Mouse (Mus musculus): ENCODE results near the gene Icmt.

Gene Icmt

DNA sequence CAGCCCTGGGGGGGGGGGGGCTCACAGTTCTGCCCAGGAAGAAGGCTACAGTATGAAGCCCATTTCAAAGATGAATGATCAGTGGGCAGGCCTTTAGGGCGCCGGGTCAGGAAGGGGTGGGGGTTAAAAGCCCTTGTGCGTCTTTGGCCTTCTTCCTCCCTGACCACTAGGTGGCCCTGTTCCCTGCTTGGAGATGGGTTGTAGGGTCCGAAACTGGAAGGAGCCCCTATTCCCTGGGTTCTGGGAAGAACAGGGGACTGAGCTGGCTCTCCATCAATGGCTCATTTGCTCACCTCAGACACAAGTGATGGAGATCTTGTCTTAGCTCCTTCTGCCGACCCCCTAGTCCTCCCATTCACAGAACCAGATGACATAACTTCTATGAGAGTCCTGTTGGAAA is 46.3 kb downstream of the Icmt start:
- DNase-seq: peak; percentile 38 to 40

DNA sequence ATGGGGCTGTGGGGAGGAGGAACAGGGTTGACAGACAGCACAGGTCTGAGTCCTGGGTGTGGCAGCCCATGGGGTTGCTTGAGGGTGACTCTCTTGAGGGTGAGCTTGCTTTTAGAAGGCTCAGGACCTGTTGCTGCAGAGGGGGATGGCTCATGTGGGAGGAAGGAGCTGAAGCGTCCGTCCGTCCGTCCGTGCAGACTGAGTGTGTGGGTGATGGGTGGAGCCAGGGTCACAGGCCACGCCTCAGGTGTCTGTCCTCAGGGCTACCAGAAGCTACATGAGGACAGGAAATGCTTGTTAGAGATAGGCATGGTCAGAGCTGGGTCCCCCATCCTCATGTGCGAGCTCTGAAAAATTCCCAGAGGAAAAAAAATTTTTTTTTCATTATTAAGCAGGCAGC is 47.6 kb downstream of the Icmt start:
- DNase-seq: no peak

DNA sequence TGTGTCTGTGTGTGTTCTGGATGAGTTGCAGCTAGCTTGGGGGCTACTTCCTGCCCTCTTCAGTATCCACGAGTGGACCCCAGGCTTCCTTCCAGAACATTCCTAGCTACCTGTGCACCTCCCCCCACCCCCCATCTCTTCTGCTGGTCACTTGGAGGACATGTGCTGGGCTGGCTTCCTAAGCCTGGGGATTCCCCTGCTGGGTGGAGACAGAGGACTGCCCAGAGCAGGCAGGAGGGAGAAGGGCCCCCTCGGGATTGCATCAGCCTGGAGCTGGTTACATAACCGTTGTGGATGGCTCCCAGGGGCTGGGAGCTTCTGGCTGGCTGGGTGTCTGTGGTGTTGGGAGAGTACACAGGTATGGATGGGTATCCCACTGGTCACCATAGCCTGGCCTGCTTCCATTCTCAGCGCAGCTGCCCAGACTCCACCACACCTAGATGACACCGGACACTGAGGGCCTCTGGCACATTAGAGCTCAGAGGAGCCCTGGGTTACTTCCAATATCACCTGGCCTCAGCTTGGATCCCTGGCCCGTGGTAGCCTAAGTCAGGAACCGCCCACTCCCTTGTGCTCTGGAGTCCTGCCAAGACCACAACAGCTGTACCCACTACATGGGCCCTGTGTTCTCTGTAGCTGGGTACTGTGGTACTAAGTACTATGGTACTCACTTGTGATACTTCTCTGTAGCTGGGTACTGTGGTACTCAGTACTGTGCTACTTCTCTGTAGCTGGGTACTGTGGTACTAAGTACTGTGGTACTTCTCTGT is 48.3 kb downstream of the Icmt start:
- no peak for DNase-seq

DNA sequence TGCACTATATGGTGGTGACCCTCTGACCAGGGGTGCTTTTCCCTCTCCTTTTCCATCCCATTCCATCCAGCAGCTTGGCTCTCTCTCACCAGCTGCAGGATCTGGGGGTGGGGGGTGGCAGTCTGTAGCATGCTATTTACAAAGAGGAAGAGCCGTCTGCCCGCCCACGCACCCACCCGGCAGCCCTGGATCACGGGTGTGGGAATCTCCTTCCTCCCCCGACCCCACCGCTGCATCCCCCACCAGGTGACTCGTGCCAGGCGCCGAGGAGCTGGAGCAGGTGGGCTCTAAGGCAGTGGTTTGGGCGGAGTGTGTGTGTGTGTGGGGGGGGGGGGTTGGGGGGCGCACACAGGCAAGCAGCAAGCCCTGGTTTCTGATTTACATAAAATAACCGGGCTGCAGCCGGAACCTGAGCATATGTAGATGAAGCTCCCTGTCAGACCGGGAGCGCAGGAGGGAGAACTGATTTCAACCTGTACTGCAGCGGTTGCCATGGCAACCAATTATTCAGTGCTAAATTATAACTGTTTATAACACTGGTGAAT is 52.9 kb downstream of the Icmt start:
- no peak for DNase-seq

DNA sequence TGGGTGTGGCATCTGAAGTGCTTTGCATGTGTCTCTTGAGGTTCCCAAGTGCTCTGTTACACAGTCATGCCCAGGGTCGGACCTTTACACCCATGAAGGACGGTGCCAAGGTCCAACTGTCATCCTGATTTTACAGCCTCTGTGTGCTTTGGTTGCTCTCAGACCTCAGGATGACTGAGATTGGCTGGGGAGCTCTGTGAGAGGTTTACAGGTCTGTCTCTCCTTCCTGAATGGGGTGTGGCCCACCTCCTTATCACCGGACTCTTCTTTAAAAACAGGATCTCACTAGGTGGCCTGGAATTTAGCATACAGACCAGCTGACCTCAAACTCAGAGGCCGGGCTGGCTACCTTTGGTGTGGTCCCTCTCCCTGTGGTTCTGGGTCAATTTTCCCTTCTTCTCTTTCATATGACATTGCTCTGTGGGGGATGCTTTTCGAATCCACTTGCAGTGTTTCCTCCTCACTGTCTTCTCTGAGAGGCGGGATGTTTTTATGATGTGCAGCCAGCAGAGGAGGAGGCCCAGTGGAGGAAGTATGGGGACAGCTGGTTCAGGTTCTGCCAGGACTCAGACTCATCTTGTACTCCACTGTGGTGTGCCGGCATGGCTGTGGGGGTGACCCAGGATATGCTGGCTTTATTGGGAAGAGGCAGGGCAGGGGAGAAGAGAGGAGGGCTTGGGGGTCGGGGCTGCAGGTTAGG is 53.8 kb downstream of the Icmt start:
- DNase-seq: no peak

DNA sequence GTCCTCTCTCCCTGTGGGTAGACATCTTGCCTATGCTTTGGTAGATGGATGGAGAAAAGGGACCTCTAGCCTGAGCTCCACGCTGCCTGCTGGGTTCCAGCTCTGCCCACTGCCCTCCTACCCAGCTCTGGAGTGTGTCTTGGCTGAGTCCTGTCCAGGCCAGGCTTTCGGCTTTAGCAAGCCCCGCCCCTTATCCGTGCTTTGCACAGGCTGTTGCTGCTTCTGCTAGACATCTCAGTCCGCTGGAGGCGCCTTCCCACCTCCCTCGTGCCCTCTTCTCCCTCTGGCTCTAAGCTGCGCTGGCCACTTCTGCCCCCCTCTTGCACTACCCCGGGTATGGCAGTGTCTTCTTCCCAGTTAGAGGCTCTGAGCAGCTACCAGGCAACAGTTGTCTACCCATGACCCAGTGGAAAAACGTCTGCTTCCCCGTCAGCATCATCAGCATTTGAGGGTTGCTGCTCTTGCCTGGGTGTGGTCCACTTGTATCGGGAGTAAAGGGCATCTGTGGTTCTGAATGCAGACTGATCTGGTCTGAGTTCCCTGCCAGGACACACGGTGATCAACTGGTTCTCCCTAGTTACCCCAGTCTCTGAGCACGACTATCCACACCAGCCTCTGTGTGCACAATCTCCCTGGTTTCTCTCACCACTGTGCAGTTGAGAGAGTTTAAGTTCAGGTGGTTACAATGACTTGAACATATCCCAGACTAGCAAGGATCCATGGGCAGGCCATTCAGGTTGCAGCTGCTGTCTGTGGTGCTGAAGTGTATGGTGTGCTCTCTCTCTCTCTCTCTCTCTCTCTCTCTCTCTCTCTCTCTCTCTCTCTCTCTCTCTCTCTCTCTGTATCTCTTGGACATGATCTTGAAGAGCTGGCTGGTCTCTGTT is 54.6 kb downstream of the Icmt start:
- DNase-seq: no peak

DNA sequence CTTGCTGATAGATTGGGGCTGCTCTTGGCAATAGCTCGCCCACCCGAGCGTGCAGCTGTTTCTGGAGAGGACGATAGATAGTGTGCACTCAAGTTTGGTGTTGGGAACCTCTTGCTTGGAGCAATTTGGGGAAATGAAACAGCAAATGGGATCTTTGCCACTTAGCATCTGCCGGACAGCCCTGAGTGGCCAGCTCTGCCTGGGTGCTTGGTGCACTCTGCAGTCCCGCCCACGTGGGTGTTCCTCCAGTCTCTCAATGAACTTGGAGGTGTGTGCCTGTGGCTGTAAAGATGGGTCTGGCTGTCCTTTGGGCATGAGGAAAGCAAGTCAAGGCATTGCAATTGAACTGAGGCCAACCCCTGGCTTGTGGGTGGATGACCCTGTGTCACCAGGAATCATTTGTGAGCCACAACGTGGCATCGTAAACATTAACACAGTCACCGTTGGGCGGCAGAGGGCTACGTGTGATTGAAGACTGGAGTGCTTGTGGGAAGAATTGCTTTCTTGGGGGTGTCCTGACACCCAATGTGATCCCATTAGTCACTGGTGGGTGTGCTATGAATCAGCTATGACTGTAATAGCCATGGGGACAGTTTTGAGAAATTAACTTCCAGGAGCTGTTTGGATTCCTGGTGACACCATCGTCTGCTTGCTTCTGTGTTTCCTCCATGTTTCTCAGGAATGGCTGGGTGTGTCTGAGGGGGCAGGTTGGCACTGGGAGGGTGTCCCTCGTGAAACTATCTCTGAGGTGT is 57.0 kb downstream of the Icmt start:
- DNase-seq: no peak

DNA sequence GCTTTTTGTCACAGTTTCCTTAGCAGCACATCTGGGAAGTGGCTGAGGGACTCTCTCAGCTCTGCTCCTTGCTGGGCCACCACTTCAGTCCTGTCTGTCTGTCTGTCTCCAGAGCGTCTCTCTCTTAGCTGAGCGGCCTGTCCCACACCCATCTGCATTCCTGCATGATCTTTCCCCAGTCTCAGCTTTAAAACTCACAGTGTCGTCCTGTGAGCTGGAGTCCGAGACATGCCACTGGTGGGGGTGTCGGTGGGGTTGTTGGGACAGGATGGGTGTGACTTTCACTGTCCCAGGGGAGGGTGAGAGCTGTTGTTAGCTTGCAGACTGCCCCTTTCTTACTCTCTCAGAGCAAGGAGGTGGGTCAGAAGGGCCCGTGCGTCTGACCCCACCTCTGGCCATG is 58.6 kb downstream of the Icmt start:
- DNase-seq: no peak

Data from cerebellum, postnatal 36 days (tissue).